ENCODE assay signal across 26 mouse cellular contexts in the genomic region with DNA sequence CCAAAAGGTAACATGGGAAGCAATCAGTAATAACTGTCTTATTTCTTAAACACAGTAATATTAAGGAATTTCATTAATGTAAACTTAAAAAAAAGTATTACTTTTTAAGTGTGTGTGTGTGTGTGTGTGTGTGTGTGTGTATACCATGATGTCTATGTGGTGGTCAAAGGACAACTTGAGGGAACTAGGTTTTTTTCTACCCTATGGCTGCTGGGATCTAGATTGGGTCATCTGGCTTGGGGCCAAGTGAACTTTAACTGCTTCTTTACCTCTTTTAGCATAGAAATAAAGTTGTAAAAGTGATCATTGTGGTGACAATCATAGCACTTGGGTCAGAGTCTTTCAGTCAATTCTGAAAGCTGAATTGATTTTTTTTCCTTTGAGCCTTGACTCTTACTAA.
"Had no signal": no experiment of that assay in that cellular context is flagged by ENCODE, and none has a peak within 500 bp of the region (broad histone marks: within the 10 kb centered on the region; RNA-seq: fewer than 3 reads in every experiment).

No protein-coding gene starts in this region.

- H3K4me3 ChIP-seq: gastrocnemius, adult 2 months; heart, adult 2 months; heart, embryonic 13.5 days; heart, embryonic 15.5 days; hindbrain, embryonic 13.5 days; hindbrain, embryonic 15.5 days; kidney, embryonic 15.5 days; layer of hippocampus, adult 2 months; left cerebral cortex, adult 2 months; limb, embryonic 10.5 days; limb, embryonic 12.5 days had no signal

- H3K27me3 ChIP-seq: heart, embryonic 13.5 days; heart, embryonic 15.5 days; hindbrain, embryonic 13.5 days; hindbrain, embryonic 15.5 days; kidney, embryonic 15.5 days; limb, embryonic 12.5 days had no signal

- H3K27ac ChIP-seq: gastrocnemius, adult 2 months; heart, adult 2 months; heart, embryonic 13.5 days; heart, embryonic 15.5 days; hindbrain, embryonic 13.5 days; hindbrain, embryonic 15.5 days; hindbrain, postnatal 0 days; kidney, embryonic 15.5 days; kidney, postnatal 0 days; layer of hippocampus, adult 2 months; left cerebral cortex, adult 2 months; limb, embryonic 10.5 days; limb, embryonic 12.5 days; liver, embryonic 14.5 days had no signal

- H3K4me2 ChIP-seq: heart, embryonic 11.5 days; heart, embryonic 13.5 days; heart, embryonic 15.5 days; hindbrain, embryonic 13.5 days; hindbrain, embryonic 15.5 days; kidney, embryonic 15.5 days; limb, embryonic 12.5 days had no signal

- DNase-seq: gastrocnemius, adult 2 months; gastrocnemius, postnatal 10 days; gastrocnemius, postnatal 25 days; heart, adult 11 months; heart, adult 2 months; heart, postnatal 14 days; heart, postnatal 36 days; kidney, adult 18-20 months; kidney, adult 8-10 months; kidney, postnatal 25 days; kidney, postnatal 4 days; liver had no signal

- H3K4me1 ChIP-seq: heart, embryonic 13.5 days; heart, embryonic 15.5 days; hindbrain, embryonic 13.5 days; hindbrain, embryonic 15.5 days; kidney, embryonic 15.5 days; limb, embryonic 10.5 days; limb, embryonic 12.5 days had no signal

- ATAC-seq: forebrain, embryonic 16.5 days; hindbrain, postnatal 0 days had no signal

- H3K9me3 ChIP-seq: heart, embryonic 13.5 days; heart, embryonic 15.5 days; hindbrain, embryonic 13.5 days; hindbrain, embryonic 15.5 days; kidney, embryonic 15.5 days; limb, embryonic 10.5 days; limb, embryonic 12.5 days had no signal

- H3K9ac ChIP-seq: heart, embryonic 13.5 days; heart, embryonic 15.5 days; hindbrain, embryonic 13.5 days; hindbrain, embryonic 15.5 days; kidney, embryonic 15.5 days; limb, embryonic 12.5 days; liver, embryonic 14.5 days had no signal
